ENCODE assay signal across 10 mouse cellular contexts in the genomic region with DNA sequence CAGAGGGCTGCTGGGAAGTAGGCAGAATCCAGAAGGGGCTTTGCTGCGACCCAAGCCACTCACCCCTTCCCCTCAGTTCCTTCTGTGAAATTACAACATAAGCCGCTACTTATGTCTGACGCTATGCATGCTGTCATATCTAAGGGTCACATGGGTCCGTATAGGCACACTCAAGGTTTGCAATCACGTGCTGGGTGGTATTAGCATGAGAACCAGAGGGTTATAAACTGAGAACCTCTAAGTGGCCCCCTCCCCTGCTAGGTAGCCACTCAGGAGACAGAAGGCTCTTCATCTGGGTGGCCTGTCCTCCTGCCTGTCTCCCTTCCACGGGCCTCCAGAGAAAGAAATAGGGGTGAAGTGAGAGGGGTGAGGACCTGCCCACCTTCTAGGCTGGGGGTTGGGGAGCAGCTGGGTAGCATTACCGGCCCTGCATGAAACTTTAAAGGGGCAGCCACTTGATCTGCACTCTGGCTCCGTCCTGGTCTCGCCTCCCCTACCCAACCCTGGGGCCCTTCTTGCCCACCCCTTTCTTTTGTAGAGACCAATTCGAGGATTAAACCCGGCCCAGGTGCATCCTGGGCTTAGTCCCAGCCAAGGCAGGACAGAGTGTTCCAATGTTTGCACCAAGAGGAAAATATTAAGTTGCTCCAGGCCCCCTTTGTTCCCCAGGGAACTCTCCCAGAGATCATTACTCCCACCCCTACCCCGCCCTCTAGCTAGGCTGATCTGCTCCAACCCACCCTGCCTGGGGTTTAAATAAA. TPM values are rescaled to one million over a fixed set of nuclear protein-coding genes. Genes with fewer than 3 reads are reported as not detected.
A peak's percentile ranks its signal among the peaks of the same experiment; 100 is the strongest.
DNase-seq lines count a peak whose midpoint lies in the region; ATAC-seq lines count a peak whose summit lies in the region.
"Had no signal": no experiment of that assay in that cellular context is flagged by ENCODE, and none has a peak within 500 bp of the region (broad histone marks: within the 10 kb centered on the region; RNA-seq: fewer than 3 reads in every experiment).

No protein-coding gene starts in this region.

- 32% methylated on average over 12 of the region's 12 CpGs for WGBS in kidney, embryonic 15.5 days
- WGBS in embryonic facial prominence, embryonic 13.5 days = 9% methylated on average over 12 of the region's 12 CpGs
- WGBS in hindbrain, embryonic 16.5 days = 30% methylated on average over 12 of the region's 12 CpGs
- 21% methylated on average over 12 of the region's 12 CpGs for WGBS in midbrain, embryonic 14.5 days

- peaks cover 28% of the 10 kb centered on the region for H3K36me3 ChIP-seq in kidney, embryonic 15.5 days
- peaks cover 36% of the 10 kb centered on the region for H3K36me3 ChIP-seq in embryonic facial prominence, embryonic 13.5 days
- 0 out of 2 replicates have a peak, but pooled peaks cover 10% of the 10 kb centered on the region for H3K36me3 ChIP-seq in hindbrain, embryonic 16.5 days (ENCODE audit: control insufficient read depth, insufficient read depth, low read length)
- H3K36me3 ChIP-seq in midbrain, embryonic 14.5 days (ENCODE audit: control insufficient read depth, insufficient read depth, low read length) = peaks cover 29% of the 10 kb centered on the region

- no peaks in the 10 kb centered on the region for H3K9me3 ChIP-seq in kidney, embryonic 15.5 days (replicated peaks)
- no peaks in the 10 kb centered on the region for H3K9me3 ChIP-seq in embryonic facial prominence, embryonic 13.5 days
- no peaks in the 10 kb centered on the region for H3K9me3 ChIP-seq in hindbrain, embryonic 16.5 days (ENCODE audit: control insufficient read depth, low read length)
- no peaks in the 10 kb centered on the region for H3K9me3 ChIP-seq in midbrain, embryonic 14.5 days (ENCODE audit: control insufficient read depth, low read length)

- no peak overlapping the region for H3K4me2 ChIP-seq in kidney, embryonic 15.5 days
- H3K4me2 ChIP-seq in embryonic facial prominence, embryonic 13.5 days = peak overlapping the region; percentile 17
- H3K4me2 ChIP-seq in hindbrain, embryonic 16.5 days (ENCODE audit: low read length) = no peak overlapping the region
- H3K4me2 ChIP-seq in midbrain, embryonic 14.5 days (ENCODE audit: low read length) = no peak overlapping the region

- H3K9ac ChIP-seq in kidney, embryonic 15.5 days = no peak overlapping the region
- H3K9ac ChIP-seq in embryonic facial prominence, embryonic 13.5 days = peak overlapping the region; percentile 47; the same call in 1 of the 2 replicates
- H3K9ac ChIP-seq in hindbrain, embryonic 16.5 days (ENCODE audit: low read depth, low read length) = no peak overlapping the region
- no peak overlapping the region for H3K9ac ChIP-seq in midbrain, embryonic 14.5 days (replicated peaks; ENCODE audit: low read length)

- no peak for DNase-seq in kidney, adult 18-20 months
- DNase-seq in midbrain, embryonic 14.5 days = peak; percentile 41
- DNase-seq in c-Kit-positive CD71-positive TER-119-positive erythroid progenitor cells, embryonic 14.5 days (ENCODE audit: low spot score) = no peak
- no peak for DNase-seq in heart, postnatal 4 days
- DNase-seq: thymus, postnatal 36 days had no signal

- H3K4me3 ChIP-seq in kidney, embryonic 15.5 days (replicated peaks) = no peak overlapping the region
- no peak overlapping the region for H3K4me3 ChIP-seq in embryonic facial prominence, embryonic 13.5 days
- H3K4me3 ChIP-seq in hindbrain, embryonic 16.5 days (ENCODE audit: low read length) = no peak overlapping the region
- H3K4me3 ChIP-seq in midbrain, embryonic 14.5 days (replicated peaks; ENCODE audit: low read depth, low read length) = no peak overlapping the region

- peak overlapping the region; percentile 59 for H3K27ac ChIP-seq in kidney, embryonic 15.5 days
- H3K27ac ChIP-seq in embryonic facial prominence, embryonic 13.5 days = peak overlapping the region; percentile 78
- H3K27ac ChIP-seq in hindbrain, embryonic 16.5 days (ENCODE audit: low read depth, low read length) = no peak overlapping the region; the same call in 1 of the 2 replicates
- H3K27ac ChIP-seq in midbrain, embryonic 14.5 days (replicated peaks; ENCODE audit: low read depth, low read length) = no peak overlapping the region

- no peaks in the 10 kb centered on the region for H3K27me3 ChIP-seq in kidney, embryonic 15.5 days
- no peaks in the 10 kb centered on the region for H3K27me3 ChIP-seq in embryonic facial prominence, embryonic 13.5 days
- no peaks in the 10 kb centered on the region for H3K27me3 ChIP-seq in hindbrain, embryonic 16.5 days (replicated peaks; ENCODE audit: control insufficient read depth, insufficient read depth, low read length)
- H3K27me3 ChIP-seq in midbrain, embryonic 14.5 days (ENCODE audit: control insufficient read depth, insufficient read depth, low read length) = no peaks in the 10 kb centered on the region

- H3K4me1 ChIP-seq in kidney, embryonic 15.5 days = peaks cover 43% of the 10 kb centered on the region
- H3K4me1 ChIP-seq in embryonic facial prominence, embryonic 13.5 days = peaks cover 63% of the 10 kb centered on the region
- peaks cover 31% of the 10 kb centered on the region for H3K4me1 ChIP-seq in hindbrain, embryonic 16.5 days (ENCODE audit: control insufficient read depth, insufficient read depth, low read depth, low read length)
- peaks cover 30% of the 10 kb centered on the region for H3K4me1 ChIP-seq in midbrain, embryonic 14.5 days (ENCODE audit: control insufficient read depth, insufficient read depth, low read length)

- ATAC-seq in kidney, embryonic 15.5 days (replicated peaks; ENCODE audit: low FRiP score) = peak; percentile 33
- ATAC-seq in embryonic facial prominence, embryonic 13.5 days (ENCODE audit: insufficient number of reproducible peaks, insufficient read depth, low FRiP score, low TSS enrichment, low read depth) = peak; percentile 64
- 0 out of 2 replicates have a peak, but pooled peaks have one; percentile 12 for ATAC-seq in hindbrain, embryonic 16.5 days
- ATAC-seq in midbrain, embryonic 14.5 days (ENCODE audit: low FRiP score, low TSS enrichment) = no peak
- ATAC-seq in cerebellum, adult (ENCODE audit: insufficient number of reproducible peaks, low FRiP score, low TSS enrichment) = no peak
- ATAC-seq: inflammation-experienced regulatory T-cells, adult 6 months had no signal

RNA-seq across cellular contexts. Expression of gene Tsku, which starts 6.8 kb away (rescaled TPM):
- polyA plus RNA-seq in kidney, embryonic 15.5 days (2015; fragmentation: Nextera tagmentation; extraction: Ambion mirVana) = 8.7 and 10.0 TPM in 2 replicates
- polyA plus RNA-seq in embryonic facial prominence, embryonic 13.5 days (2015; fragmentation: Nextera tagmentation; extraction: Ambion mirVana) = 17.2 and 19.2 TPM in 2 replicates
- 6.5 and 9.8 TPM in 2 replicates for polyA plus RNA-seq in hindbrain, embryonic 16.5 days (2015; fragmentation: Nextera tagmentation; extraction: Ambion mirVana)
- 8.2 and 10.3 TPM in 2 replicates for polyA plus RNA-seq in midbrain, embryonic 14.5 days (2014; fragmentation: Nextera tagmentation; extraction: Ambion mirVana)
- 1 to 10 TPM; 8.7 to 9.2 TPM for total RNA-seq in heart, postnatal 4 days (2021)
- polyA plus RNA-seq: inflammation-experienced regulatory T-cells, adult 6 months had no signal

RNA-seq across cellular contexts. Expression of gene Acer3, which starts 33.3 kb away (rescaled TPM):
- polyA plus RNA-seq in kidney, embryonic 15.5 days (2015; fragmentation: Nextera tagmentation; extraction: Ambion mirVana) = 24.0 and 29.6 TPM in 2 replicates
- 31.8 and 32.9 TPM in 2 replicates for polyA plus RNA-seq in embryonic facial prominence, embryonic 13.5 days (2015; fragmentation: Nextera tagmentation; extraction: Ambion mirVana)
- 26.9 and 29.5 TPM in 2 replicates for polyA plus RNA-seq in hindbrain, embryonic 16.5 days (2015; fragmentation: Nextera tagmentation; extraction: Ambion mirVana)
- 17.9 and 18.9 TPM in 2 replicates for polyA plus RNA-seq in midbrain, embryonic 14.5 days (2014; fragmentation: Nextera tagmentation; extraction: Ambion mirVana)
- total RNA-seq in heart, postnatal 4 days (2021) = 10 to 100 TPM; 18.0 to 22.0 TPM

Comparison
In these comparisons a context has a peak if more than half of its experiments do, and no peak if none do; other contexts are left out.
1. ATAC-seq: peak in kidney, embryonic 15.5 days (single experiment), embryonic facial prominence, embryonic 13.5 days (single experiment) and hindbrain, embryonic 16.5 days (single experiment); none in midbrain, embryonic 14.5 days (single experiment) and cerebellum, adult (single experiment).
2. H3K27ac ChIP-seq: peak in kidney, embryonic 15.5 days (single experiment) and embryonic facial prominence, embryonic 13.5 days (single experiment); none in hindbrain, embryonic 16.5 days (single experiment) and midbrain, embryonic 14.5 days (single experiment).